Mouse (Mus musculus) liver, embryonic 11.5 days (tissue): ENCODE measurements around the gene Spsb4. TPM values are rescaled to one million over a fixed set of nuclear protein-coding genes. Genes with fewer than 3 reads are reported as not detected.

Experiments used
- ATAC-seq: fragments of 200-750 bp; cut with Nextera tagmentation; replicated peaks from 2 replicates; pipeline ENCODE4 v1.8.0; 2017; ENCODE audit warnings: moderate number of reproducible peaks, mild to moderate bottlenecking, moderate TSS enrichment, moderate library complexity; ENCODE audit not compliant: low FRiP score
- DNase-seq: peaks from one replicate; pipeline ENCODE4 v3.0.0-alpha.2; 2017; ENCODE audit warnings: low spot score
- H3K27ac ChIP-seq: fragments of 300-500 bp; sonication (generic); 2 replicates; pipeline ENCODE4 v1.5.1; 2014; ENCODE audit warnings: mild to moderate bottlenecking, low read depth, low read length, control low read depth
- H3K27me3 ChIP-seq: fragments of 300-500 bp; sonication (generic); replicated peaks from 2 replicates; pipeline ENCODE4 v1.6.1; 2014; ENCODE audit warnings: low read length, mixed read lengths; ENCODE audit not compliant: control insufficient read depth, insufficient read depth
- H3K36me3 ChIP-seq: fragments of 300-500 bp; sonication (generic); 2 replicates; pipeline ENCODE4 v1.6.1; 2014; ENCODE audit warnings: mild to moderate bottlenecking, low read length, moderate library complexity, mixed read lengths; ENCODE audit not compliant: control insufficient read depth, insufficient read depth
- H3K4me1 ChIP-seq: fragments of 300-500 bp; sonication (generic); replicated peaks from 2 replicates; pipeline ENCODE4 v1.6.1; 2014; ENCODE audit warnings: low read length, mixed read lengths; ENCODE audit not compliant: control insufficient read depth, insufficient read depth
- H3K4me2 ChIP-seq: fragments of 300-500 bp; sonication (generic); 2 replicates; pipeline ENCODE4 v1.6.1; 2014; ENCODE audit warnings: mild to moderate bottlenecking, control low read depth, moderate library complexity
- H3K4me3 ChIP-seq: fragments of 300-500 bp; sonication (generic); 2 replicates; pipeline ENCODE4 v1.5.1; 2014; ENCODE audit warnings: low read depth, low read length, control low read depth
- H3K9ac ChIP-seq: fragments of 300-500 bp; sonication (generic); 2 replicates; pipeline ENCODE4 v1.6.1; 2014; ENCODE audit warnings: low read depth, low read length, control low read depth
- H3K9me3 ChIP-seq: fragments of 300-500 bp; sonication (generic); 2 replicates; pipeline ENCODE4 v1.6.1; 2016; ENCODE audit warnings: low read length, inconsistent platforms, mixed read lengths; ENCODE audit not compliant: control insufficient read depth
- WGBS: fragments of 180-500 bp; shearing (Covaris S2); extraction: QIAGEN DNeasy Blood & Tissue Kit; methylation state at CpG from one replicate; pipeline ENCODE4 v1.1.7; 2014; 5-methylcytosine and 5-hydroxymethylcytosine counted together
- polyA plus RNA-seq: library from polyadenylated mRNA; unstranded; fragments of >200 nt; fragmentation: Nextera tagmentation; extraction: Ambion mirVana; gene quantifications from 2 replicates; pipeline ENCODE4 v1.2.1, GENCODE M21; 2014

Spsb4 gene
- polyA plus RNA-seq, 1 experiment from 2014 or later, result 8.1 TPM

DNA sequence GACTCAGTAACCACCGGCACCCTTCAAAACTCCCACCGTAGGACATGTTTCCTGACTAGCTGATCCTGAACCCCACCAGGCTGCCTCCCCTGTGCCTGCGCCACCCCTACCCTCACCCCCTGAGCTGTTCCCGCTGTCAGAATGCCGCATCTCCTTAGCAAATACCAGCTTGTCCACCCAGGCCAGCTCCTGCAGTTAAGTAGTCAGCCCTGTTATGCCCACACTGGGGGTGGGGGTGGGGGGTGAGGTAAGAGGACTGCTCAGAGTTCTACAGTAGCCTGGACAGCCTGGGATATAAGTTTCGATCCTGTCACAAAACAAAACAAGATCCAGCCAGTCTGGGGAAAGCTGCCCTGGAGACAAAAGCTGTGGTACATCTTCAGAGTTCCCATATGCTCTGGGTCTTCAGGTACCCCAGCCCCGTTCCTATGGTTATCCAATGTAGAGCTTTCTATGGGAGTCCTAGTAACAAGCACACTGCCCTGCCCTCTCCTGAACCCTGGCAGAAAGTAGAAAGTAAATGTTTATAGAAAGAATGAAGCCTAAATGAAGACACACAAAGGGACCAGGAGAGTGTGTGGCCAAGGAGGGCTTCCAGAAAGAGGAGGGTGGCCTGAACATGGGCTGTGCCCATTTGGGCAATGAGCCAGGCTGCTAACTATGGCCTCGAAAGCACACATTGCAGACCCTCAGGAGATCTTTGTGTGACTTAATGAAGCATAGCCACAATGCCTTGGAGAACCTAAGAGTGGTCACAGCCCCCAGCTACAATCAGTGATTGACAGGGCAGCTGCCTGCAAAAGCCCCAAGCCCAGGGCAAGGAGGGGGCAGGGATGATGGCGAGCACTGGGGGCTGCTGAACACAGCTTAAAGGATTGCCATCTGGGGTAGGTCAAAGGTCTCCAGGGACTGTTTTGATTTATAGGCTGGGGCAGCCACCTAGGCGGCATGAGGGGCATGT lies 38.3 kb downstream of the Spsb4 start:
- no peak; the same call in 1 of the 2 replicates for ATAC-seq
- no peaks in the 10 kb centered on the region for H3K36me3 ChIP-seq
- no peaks in the 10 kb centered on the region for H3K9me3 ChIP-seq
- no peaks in the 10 kb centered on the region for H3K27me3 ChIP-seq
- H3K4me2 ChIP-seq, result no peak overlapping the region
- no peak overlapping the region for H3K27ac ChIP-seq
- H3K4me1 ChIP-seq, result peaks cover 24% of the 10 kb centered on the region
- no peak for DNase-seq
- no peak overlapping the region for H3K4me3 ChIP-seq
- 59% methylated on average over 10 of the region's 10 CpGs for WGBS
- no peak overlapping the region for H3K9ac ChIP-seq

DNA sequence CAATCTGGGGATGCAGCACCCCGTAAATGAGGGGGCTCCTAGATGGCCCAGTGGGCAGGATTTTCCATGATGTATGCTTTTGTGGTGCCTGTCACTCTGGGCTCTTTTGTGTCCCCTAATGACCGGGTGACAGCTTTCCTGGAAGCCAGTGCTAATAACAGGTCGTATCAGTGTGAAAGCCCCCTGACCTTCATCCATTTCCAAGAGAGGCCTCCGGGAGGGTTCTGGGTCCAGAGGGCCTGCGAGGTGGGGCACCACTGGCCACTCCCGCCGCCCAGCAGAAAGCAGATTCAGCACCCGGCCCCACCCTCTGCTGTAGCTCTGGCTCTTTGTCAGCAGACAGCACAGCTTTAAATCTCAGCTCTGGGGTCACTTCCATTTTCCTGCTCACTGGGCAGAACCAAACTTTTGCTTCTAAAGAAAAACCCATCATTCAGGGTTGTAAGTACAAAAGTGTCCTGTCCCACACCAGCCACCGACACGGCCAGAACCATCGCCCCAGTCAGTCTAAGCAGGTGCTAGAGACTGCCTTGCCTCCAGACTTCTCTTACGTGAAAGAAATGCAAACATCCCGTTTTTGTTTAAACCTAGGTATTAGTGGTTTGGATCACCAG lies 39.1 kb downstream of the Spsb4 start:
- H3K4me1 ChIP-seq, result peaks cover 24% of the 10 kb centered on the region
- H3K36me3 ChIP-seq, result no peaks in the 10 kb centered on the region
- no peak overlapping the region for H3K4me3 ChIP-seq
- H3K27me3 ChIP-seq, result no peaks in the 10 kb centered on the region
- ATAC-seq, result no peak
- H3K9ac ChIP-seq, result no peak overlapping the region
- H3K4me2 ChIP-seq, result no peak overlapping the region
- no peaks in the 10 kb centered on the region for H3K9me3 ChIP-seq
- 53% methylated on average over 13 of the region's 13 CpGs for WGBS
- H3K27ac ChIP-seq, result no peak overlapping the region
- DNase-seq, result no peak

DNA sequence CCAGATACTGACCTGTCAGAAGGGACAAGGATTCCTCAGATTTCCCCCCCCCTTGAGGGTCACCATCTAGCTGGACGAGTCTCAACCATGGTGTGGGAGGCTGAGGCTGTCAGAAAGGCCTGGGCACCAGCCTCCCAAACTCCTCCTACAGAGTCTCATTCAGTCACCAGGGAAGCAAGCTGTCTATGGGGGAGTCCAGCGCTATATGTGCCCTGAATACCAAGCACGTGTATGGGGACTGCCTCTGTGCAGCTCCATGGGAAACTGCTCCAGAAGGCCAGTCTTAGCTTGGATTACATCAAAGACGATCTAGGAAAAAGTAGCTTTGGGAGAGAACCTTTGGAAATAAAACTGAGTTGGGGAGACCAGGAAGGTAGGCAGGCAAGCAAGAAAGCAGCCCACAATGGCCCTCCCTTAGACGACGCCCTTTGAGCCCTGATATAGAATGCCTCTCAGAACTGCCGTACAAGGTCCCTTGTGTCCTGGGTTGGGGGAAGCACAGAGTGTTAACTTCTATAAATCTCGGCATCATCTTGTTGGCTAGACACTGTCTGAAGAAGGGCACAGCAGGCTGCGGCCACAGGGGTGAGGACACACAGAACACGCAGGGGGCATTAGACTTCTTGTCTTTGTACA lies 40.4 kb downstream of the Spsb4 start:
- H3K4me1 ChIP-seq, result peaks cover 24% of the 10 kb centered on the region
- WGBS, result 69% methylated on average over 10 of the region's 10 CpGs
- H3K4me2 ChIP-seq, result no peak overlapping the region

DNA sequence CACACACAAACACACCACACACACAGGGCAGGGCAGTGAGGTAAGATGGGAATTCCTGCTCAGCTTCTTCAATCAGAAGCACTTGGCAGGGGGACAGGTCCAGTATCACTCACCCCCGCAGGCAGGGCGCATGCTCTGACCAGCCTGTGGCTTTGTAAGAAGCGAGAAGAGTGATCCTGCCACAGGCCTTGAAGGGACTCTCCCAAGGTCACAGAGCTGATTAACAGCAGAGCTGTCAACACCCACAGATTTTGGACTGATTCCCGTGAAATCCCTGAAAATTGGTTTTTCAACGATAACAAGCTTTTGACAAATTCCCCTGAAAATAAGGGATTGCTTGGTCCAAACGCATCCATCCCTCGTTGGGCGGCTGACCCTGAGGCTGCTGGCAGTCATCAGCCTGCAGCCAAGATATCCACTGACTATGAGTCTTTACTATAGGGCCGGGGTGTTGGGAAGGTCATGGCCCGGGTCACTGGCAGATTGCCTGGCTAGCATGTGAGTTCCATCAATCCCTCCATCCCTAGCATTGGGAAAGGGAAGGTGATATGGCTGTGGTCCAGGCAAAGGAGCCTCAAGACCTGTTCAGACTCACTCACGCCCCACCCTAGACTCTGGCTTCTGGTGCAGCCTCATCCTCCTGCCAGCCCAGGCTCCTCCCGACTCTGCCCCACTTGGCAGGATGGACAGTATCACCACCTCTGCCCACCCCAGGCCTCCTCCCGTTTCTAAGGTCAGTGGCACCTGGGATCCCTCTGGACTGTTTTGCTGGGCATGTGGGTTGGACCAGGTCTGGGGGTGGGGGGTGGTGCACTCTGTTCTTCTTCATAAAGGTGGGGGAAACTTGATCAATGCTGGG lies 41.1 kb downstream of the Spsb4 start:
- Histone ChIP-seq H3K9me3 (no peaks in the 10 kb centered on the region), H3K9ac (no peak overlapping the region), H3K4me2 (no peak overlapping the region), H3K27ac (no peak overlapping the region), H3K36me3 (no peaks in the 10 kb centered on the region), H3K4me3 (no peak overlapping the region), H3K27me3 (no peaks in the 10 kb centered on the region), H3K4me1 (peaks cover 20% of the 10 kb centered on the region)
- 53% methylated on average over 13 of the region's 13 CpGs for WGBS
- no peak for ATAC-seq
- DNase-seq, result no peak

More for the DNA sequence above, 40.4 kb downstream of the Spsb4 start:
- H3K27me3 ChIP-seq, result no peaks in the 10 kb centered on the region
- H3K4me3 ChIP-seq, result no peak overlapping the region
- H3K27ac ChIP-seq, result no peak overlapping the region
- DNase-seq (no peak), ATAC-seq (no peak)
- no peaks in the 10 kb centered on the region for H3K36me3 ChIP-seq
- H3K9ac ChIP-seq, result no peak overlapping the region
- no peaks in the 10 kb centered on the region for H3K9me3 ChIP-seq

DNA sequence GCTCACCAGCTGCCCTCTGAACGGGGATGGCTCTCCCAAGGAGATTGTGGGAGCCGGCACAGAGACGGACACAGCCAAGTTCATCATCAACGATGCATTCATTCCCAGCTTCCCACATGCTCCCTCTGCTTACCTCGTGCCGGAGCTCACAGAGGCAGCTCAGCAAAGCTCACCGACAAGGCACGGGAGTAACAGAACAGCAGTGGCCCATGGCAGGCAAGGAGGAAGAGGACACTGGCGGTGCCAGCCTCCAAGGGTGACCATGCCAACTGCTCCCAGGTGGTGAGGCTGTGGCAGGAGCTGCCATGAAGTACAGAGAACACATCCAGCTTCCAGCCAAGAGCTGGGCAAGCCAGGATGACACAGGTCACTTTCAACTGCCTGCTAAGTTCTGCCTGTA lies 45.6 kb downstream of the Spsb4 start:
- Histone ChIP-seq H3K4me2 (no peak overlapping the region), H3K27me3 (no peaks in the 10 kb centered on the region), H3K9me3 (no peaks in the 10 kb centered on the region), H3K9ac (no peak overlapping the region), H3K36me3 (no peaks in the 10 kb centered on the region), H3K4me3 (no peak overlapping the region), H3K27ac (no peak overlapping the region), H3K4me1 (0 out of 2 replicates have a peak, but pooled peaks cover 3% of the 10 kb centered on the region)
- ATAC-seq, result no peak
- WGBS, result 93% methylated on average over 9 of the region's 9 CpGs
- no peak for DNase-seq

DNA sequence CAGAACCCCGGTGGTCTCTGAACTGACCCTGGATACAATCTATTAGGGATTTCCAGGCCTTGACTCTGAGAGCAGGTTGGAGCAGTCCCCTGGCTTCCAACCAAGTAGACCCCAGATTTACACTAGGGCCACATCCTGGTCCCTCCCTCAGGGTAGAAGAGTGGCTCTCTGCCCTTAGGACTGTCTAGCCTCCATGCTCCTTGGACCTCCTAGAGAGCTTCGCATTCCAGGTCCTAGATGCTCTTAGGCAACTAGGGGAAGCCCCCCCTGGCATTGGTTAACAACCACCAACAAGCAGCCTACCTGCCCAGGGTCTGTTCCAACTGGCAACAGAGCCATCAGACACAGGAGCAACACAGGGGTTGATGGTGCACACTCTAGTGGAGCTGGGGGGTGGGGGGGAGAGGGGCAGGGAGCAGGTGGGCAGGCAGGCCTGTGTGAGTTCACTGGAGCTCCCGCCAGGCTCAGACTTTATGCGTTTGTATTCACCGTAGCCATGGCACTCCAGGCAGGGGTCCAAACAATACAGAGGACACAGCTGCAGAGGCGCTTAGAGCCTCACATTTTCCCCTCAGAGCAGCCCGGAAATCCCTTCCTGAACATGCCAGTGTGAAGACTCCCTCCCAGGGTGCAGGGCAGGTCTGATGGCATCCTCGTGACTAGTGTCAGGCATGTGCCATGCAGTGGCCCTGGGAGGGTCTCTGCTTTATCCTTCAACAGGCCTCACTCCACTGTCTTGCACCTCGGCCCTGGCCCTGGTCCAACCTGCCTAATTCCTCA lies 46.8 kb downstream of the Spsb4 start:
- no peak; the same call in 1 of the 2 replicates for ATAC-seq
- no peak for DNase-seq
- Histone ChIP-seq H3K9ac (no peak overlapping the region), H3K4me1 (no peaks in the 10 kb centered on the region), H3K27ac (no peak overlapping the region), H3K27me3 (no peaks in the 10 kb centered on the region), H3K36me3 (no peaks in the 10 kb centered on the region), H3K9me3 (no peaks in the 10 kb centered on the region), H3K4me2 (no peak overlapping the region), H3K4me3 (no peak overlapping the region)
- WGBS, result 70% methylated on average over 9 of the region's 9 CpGs

DNA sequence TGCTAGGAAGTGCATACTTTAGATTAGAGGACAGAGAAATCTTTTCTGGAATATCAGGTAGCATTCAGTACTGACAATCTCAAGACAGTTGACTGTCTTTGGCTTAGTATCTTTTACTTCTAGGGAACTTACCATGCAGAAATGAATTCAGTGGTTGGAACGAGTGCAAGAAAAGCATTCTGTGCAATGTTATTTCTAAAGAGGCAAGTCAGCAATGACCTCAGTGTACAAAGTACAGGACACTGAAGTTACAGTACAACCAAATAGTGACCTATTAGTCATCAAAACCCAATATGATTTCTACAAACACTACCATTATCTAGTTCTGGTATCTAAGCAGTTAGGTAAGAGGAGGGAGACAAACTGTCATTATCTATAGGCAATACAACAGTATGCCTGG lies 51.1 kb downstream of the Spsb4 start:
- H3K27ac ChIP-seq, result no peak overlapping the region
- H3K36me3 ChIP-seq, result no peaks in the 10 kb centered on the region
- no peaks in the 10 kb centered on the region for H3K27me3 ChIP-seq
- DNase-seq, result no peak
- no peaks in the 10 kb centered on the region for H3K4me1 ChIP-seq
- H3K9ac ChIP-seq, result no peak overlapping the region
- no peaks in the 10 kb centered on the region for H3K9me3 ChIP-seq
- no peak overlapping the region for H3K4me2 ChIP-seq
- ATAC-seq, result no peak
- no peak overlapping the region for H3K4me3 ChIP-seq
- 68% methylated on average over 1 of the region's 1 CpGs for WGBS
